Mouse (Mus musculus) embryonic facial prominence, embryonic 10.5 days (tissue): Measurements from ENCODE around the gene Hipk4. TPM values are rescaled to one million over a fixed set of nuclear protein-coding genes. Genes with fewer than 3 reads are reported as not detected.

Source experiments
- DNase-seq: peaks from one replicate; pipeline ENCODE4 v3.0.0-alpha.2; 2017; ENCODE audit warnings: low spot score
- H3K27ac ChIP-seq: fragments of 300-500 bp; sonication (generic); replicated peaks from 2 replicates; pipeline ENCODE4 v1.5.1; 2016; ENCODE audit warnings: mild to moderate bottlenecking
- H3K27me3 ChIP-seq: fragments of 300-500 bp; sonication (generic); replicated peaks from 2 replicates; pipeline ENCODE4 v1.6.1; 2016; ENCODE audit warnings: low read depth, mild to moderate bottlenecking; ENCODE audit not compliant: poor library complexity, severe bottlenecking
- H3K36me3 ChIP-seq: fragments of 300-500 bp; sonication (generic); replicated peaks from 2 replicates; pipeline ENCODE4 v1.6.1; 2016; ENCODE audit warnings: mild to moderate bottlenecking, moderate library complexity
- H3K4me1 ChIP-seq: fragments of 300-500 bp; sonication (generic); 2 replicates; pipeline ENCODE4 v1.6.1; 2016
- H3K4me3 ChIP-seq: fragments of 300-500 bp; sonication (generic); 2 replicates; pipeline ENCODE4 v1.5.1; 2016; ENCODE audit warnings: mild to moderate bottlenecking, moderate library complexity
- H3K9me3 ChIP-seq: fragments of 300-500 bp; sonication (generic); 2 replicates; pipeline ENCODE4 v1.6.1; 2016; ENCODE audit warnings: mild to moderate bottlenecking
- WGBS: fragments of 180-500 bp; shearing (Covaris S2); methylation state at CpG from one replicate; pipeline ENCODE4 v1.1.7; 2016; 5-methylcytosine and 5-hydroxymethylcytosine counted together
- polyA plus RNA-seq: library from polyadenylated mRNA; unstranded; fragments of >200 nt; fragmentation: Nextera tagmentation; extraction: Ambion mirVana; gene quantifications from 2 replicates; pipeline ENCODE4 v1.2.1, GENCODE M21; 2016

The Hipk4 gene
- polyA plus RNA-seq, 1 experiment from 2014 or later, result 0.45 TPM

GRCm38 (mm10) chr7:27580380-27581174 lies 57.5 kb downstream of the Hipk4 start:
- DNase-seq, result no peak
- H3K27ac ChIP-seq, result no peak overlapping the region
- 92% methylated on average over 14 of the region's 14 CpGs for WGBS
- peaks cover 95% of the 10 kb centered on the region for H3K36me3 ChIP-seq
- no peak overlapping the region for H3K4me3 ChIP-seq
- no peaks in the 10 kb centered on the region for H3K27me3 ChIP-seq
- peaks cover 5% of the 10 kb centered on the region; the same call in 1 of the 2 replicates for H3K4me1 ChIP-seq
- H3K9me3 ChIP-seq, result no peaks in the 10 kb centered on the region

Other genes with a start within 250 kb of the Hipk4 start
- 7.1 and 8.8 TPM in 2 replicates for gene Ltbp4, start 185.6 kb upstream of the Hipk4 start, polyA plus RNA-seq
- gene Shkbp1, start 167.2 kb upstream of the Hipk4 start, polyA plus RNA-seq, result 73.2 and 80.3 TPM in 2 replicates
- not detected in 2 replicates for gene Gm20479, start 165.8 kb upstream of the Hipk4 start, polyA plus RNA-seq
- 0.19 and 0.35 TPM in 2 replicates for gene Sptbn4, start 75.6 kb upstream of the Hipk4 start, polyA plus RNA-seq
- 31.9 and 35.2 TPM in 2 replicates for gene Blvrb, start 75.3 kb upstream of the Hipk4 start, polyA plus RNA-seq
- gene Sertad3, start 49.5 kb upstream of the Hipk4 start, polyA plus RNA-seq, result 26.2 and 26.5 TPM in 2 replicates
- 24.0 and 25.1 TPM in 2 replicates for gene Sertad1, start 36.4 kb upstream of the Hipk4 start, polyA plus RNA-seq
- 3.8 and 4.2 TPM in 2 replicates for gene Prx, start 23.9 kb upstream of the Hipk4 start, polyA plus RNA-seq
- gene Pld3, start 30.0 kb downstream of the Hipk4 start, polyA plus RNA-seq, result 40.5 and 41.4 TPM in 2 replicates
- 40.8 and 41.1 TPM in 2 replicates for gene 2310022A10Rik, start 30.0 kb downstream of the Hipk4 start, polyA plus RNA-seq
- gene Akt2, start 68.3 kb downstream of the Hipk4 start, polyA plus RNA-seq, result 95.3 and 101 TPM in 2 replicates
- gene Ttc9b, start 130.6 kb downstream of the Hipk4 start, polyA plus RNA-seq, result 1.6 and 1.9 TPM in 2 replicates
- 9.0 and 9.2 TPM in 2 replicates for gene Map3k10, start 151.3 kb downstream of the Hipk4 start, polyA plus RNA-seq
- gene Zfp607b, start 166.1 kb downstream of the Hipk4 start, polyA plus RNA-seq, result 4.9 and 5.0 TPM in 2 replicates
- 57.1 and 58.6 TPM in 2 replicates for gene Zfp60, start 208.1 kb downstream of the Hipk4 start, polyA plus RNA-seq